Mouse (Mus musculus) lung, adult 2 months (tissue): ENCODE results near the gene Ctps2. TPM values are rescaled to one million over a fixed set of nuclear protein-coding genes. Genes with fewer than 3 reads are reported as not detected.

Experiments
- DNase-seq: peaks from one replicate; pipeline ENCODE4 v3.0.0; 2022
- H3K4me1 ChIP-seq: fragments of 200-500 bp; 2 replicates; pipeline ENCODE4 v1.6.1; 2011; ENCODE audit warnings: low read length; ENCODE audit not compliant: control insufficient read depth, insufficient read depth
- H3K4me3 ChIP-seq: fragments of 200-500 bp; replicated peaks from 2 replicates; pipeline ENCODE3; 2011; ENCODE audit warnings: low read depth, mild to moderate bottlenecking, control low read depth, low read length; ENCODE audit errors: extremely low read depth
- CTCF ChIP-seq: fragments of 200-500 bp; IDR thresholded peaks from 2 replicates; pipeline ENCODE4 v1.5.1; 2011; ENCODE audit warnings: mild to moderate bottlenecking, low read length, control low read depth; ENCODE audit not compliant: insufficient read depth
- POLR2A ChIP-seq: fragments of 200-500 bp; IDR thresholded peaks from 2 replicates; pipeline ENCODE4 v1.6.1; 2011; ENCODE audit warnings: low read depth, mild to moderate bottlenecking, control low read depth, low read length, borderline replicate concordance; ENCODE audit errors: extremely low read depth
- WGBS: fragments of 180-500 bp; shearing (Covaris S2); methylation state at CpG from one replicate; pipeline ENCODE4 v1.1.7; 2018; 5-methylcytosine and 5-hydroxymethylcytosine counted together
- polyA plus RNA-seq: library from polyadenylated mRNA; depleted of rRNA; stranded (reverse); fragments of >200 nt; gene quantifications from 2 replicates; pipeline ENCODE4 v1.2.3, GENCODE M21; 2012

Gene Ctps2
- polyA plus RNA-seq, 1 experiment, result 12.2 TPM

DNA sequence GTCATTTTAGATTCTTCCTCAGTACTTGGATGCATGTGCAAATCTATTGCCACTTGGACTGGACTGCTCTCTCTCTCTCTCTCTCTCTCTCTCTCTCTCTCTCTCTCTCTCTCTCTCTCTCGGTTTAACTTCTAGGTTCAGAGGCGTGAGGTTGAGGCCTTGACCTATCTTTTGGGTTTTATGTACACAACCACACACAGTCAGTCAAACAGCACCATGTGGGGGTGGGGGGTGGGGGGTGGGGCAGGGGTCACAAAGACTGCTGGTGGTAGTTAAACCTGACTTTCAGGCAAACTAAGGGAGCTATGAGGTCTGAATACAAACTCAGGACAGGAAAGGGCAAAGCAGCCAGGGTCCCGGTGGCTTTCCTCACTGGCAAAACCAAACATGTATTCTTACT is 6.5 kb downstream of the Ctps2 start:
- Histone ChIP-seq H3K4me3 (no peak overlapping the region), H3K4me1 (no peaks in the 10 kb centered on the region; the same call in 1 of the 2 replicates)
- TF ChIP-seq POLR2A, result no peak
- TF ChIP-seq CTCF, result no peak
- 65% methylated on average over 3 of the region's 3 CpGs for WGBS
- no peak for DNase-seq

DNA sequence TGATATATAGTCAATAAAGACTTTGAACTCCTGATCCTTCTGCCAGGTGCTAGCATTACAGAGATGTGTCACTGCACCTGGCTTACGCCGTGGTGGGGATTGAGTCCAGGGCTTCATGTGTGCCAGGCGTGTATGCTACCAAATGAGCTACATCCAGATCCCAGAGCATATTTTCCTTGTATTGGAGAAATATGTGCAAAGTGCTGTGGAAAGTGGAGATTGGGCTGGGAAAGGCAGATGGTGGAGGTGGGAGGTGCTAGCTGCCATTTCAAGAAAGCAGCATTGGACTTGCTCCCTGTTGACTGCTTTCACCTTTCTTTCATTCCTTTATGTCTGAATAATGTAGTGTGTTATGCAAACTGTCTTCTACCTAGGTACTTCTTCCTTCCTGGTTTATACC is 12.6 kb downstream of the Ctps2 start:
- no peak for TF ChIP-seq CTCF
- no peak for TF ChIP-seq POLR2A
- DNase-seq, result no peak
- 96% methylated on average over 3 of the region's 3 CpGs for WGBS
- no peaks in the 10 kb centered on the region for H3K4me1 ChIP-seq
- H3K4me3 ChIP-seq, result no peak overlapping the region

DNA sequence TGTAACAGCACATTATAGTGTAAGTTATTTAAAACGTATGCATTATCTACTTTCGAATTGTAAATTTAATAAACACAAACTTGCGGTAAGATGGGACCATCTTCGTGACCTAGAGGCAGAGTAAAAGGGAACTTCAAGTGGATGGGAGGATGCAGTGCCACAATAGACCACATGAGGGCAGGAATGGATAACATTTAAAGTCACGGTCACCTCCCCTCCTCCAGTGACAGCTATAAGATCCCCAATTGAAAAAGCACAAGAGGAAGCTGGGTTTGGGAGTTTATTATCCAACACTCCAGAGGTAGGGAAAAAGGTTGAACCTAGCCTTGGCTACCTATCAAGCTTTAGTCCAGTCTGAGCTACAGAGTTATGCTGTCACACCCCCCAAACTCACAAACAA is 14.7 kb downstream of the Ctps2 start:
- H3K4me1 ChIP-seq, result no peaks in the 10 kb centered on the region
- H3K4me3 ChIP-seq, result no peak overlapping the region
- peak; percentile 52 for DNase-seq
- TF ChIP-seq CTCF, result peak; percentile 35; the same call in 1 of the 2 replicates
- no peak for TF ChIP-seq POLR2A
- 26% methylated on average over 5 of the region's 5 CpGs for WGBS

GRCm38 (mm10) chrX:162921487-162922125 is 20.6 kb downstream of the Ctps2 start:
- H3K4me3 ChIP-seq, result no peak overlapping the region
- no peaks in the 10 kb centered on the region for H3K4me1 ChIP-seq
- TF ChIP-seq POLR2A (no peak), CTCF (no peak)
- WGBS, result 64% methylated on average over 8 of the region's 8 CpGs
- no peak for DNase-seq

GRCm38 (mm10) chrX:162931467-162931866 is 30.4 kb downstream of the Ctps2 start:
- 81% methylated on average over 2 of the region's 2 CpGs for WGBS
- TF ChIP-seq POLR2A (no peak), CTCF (no peak)
- Histone ChIP-seq H3K4me1 (no peaks in the 10 kb centered on the region), H3K4me3 (no peak overlapping the region)
- DNase-seq, result no peak

GRCm38 (mm10) chrX:162942027-162942426 is 41.0 kb downstream of the Ctps2 start:
- WGBS, result 88% methylated on average over 1 of the region's 1 CpGs
- no peak overlapping the region for H3K4me3 ChIP-seq
- DNase-seq, result no peak

GRCm38 (mm10) chrX:162949811-162950439 is 48.9 kb downstream of the Ctps2 start:
- 35% methylated on average over 3 of the region's 3 CpGs for WGBS
- H3K4me3 ChIP-seq, result no peak overlapping the region
- TF ChIP-seq POLR2A (no peak), CTCF (no peak)
- H3K4me1 ChIP-seq, result no peaks in the 10 kb centered on the region
- no peak for DNase-seq

More at GRCm38 (mm10) chrX:162942027-162942426, 41.0 kb downstream of the Ctps2 start:
- TF ChIP-seq CTCF (no peak), POLR2A (no peak)
- no peaks in the 10 kb centered on the region for H3K4me1 ChIP-seq

GRCm38 (mm10) chrX:162957921-162958320 is 56.9 kb downstream of the Ctps2 start:
- H3K4me3 ChIP-seq, result no peak overlapping the region
- no peak for DNase-seq
- no peaks in the 10 kb centered on the region for H3K4me1 ChIP-seq
- 83% methylated on average over 3 of the region's 3 CpGs for WGBS
- TF ChIP-seq CTCF (no peak), POLR2A (no peak)

- TF ChIP-seq POLR2A (no peak), CTCF (no peak)
- Histone ChIP-seq H3K4me3 (no peak overlapping the region), H3K4me1 (no peaks in the 10 kb centered on the region)
- WGBS, result 60% methylated on average over 4 of the region's 4 CpGs
- no peak for DNase-seq
Observed at GRCm38 (mm10) chrX:162963840-162964239, 62.8 kb downstream of the Ctps2 start.

- H3K4me1 ChIP-seq, result no peaks in the 10 kb centered on the region
- no peak for DNase-seq
- TF ChIP-seq POLR2A (peak; percentile 13; the same call in 1 of the 2 replicates), CTCF (no peak)
- peak within 1 kb of the TSS; percentile 16 for H3K4me3 ChIP-seq
- 54% methylated on average over 3 of the region's 3 CpGs for WGBS
Observed at GRCm38 (mm10) chrX:162964383-162964782, 63.3 kb downstream of the Ctps2 start, which contains the start of gene S100g. Gene S100g (minus strand): TSS chrX:162964599.
